Mouse (Mus musculus) hindbrain, embryonic 15.5 days (tissue): ENCODE measurements around the gene Alkbh8. TPM values are rescaled to one million over a fixed set of nuclear protein-coding genes. Genes with fewer than 3 reads are reported as not detected.
"Not testable (repeated sequence)": the region's sequence is repeated elsewhere in the genome, so short reads cannot be mapped to it uniquely, and the experiment has no call there.

Experiments
- ATAC-seq: fragments of 200-750 bp; cut with Nextera tagmentation; 2 replicates; pipeline ENCODE4 v1.8.0; 2017; ENCODE audit warnings: low read depth, moderate number of reproducible peaks, moderate TSS enrichment; ENCODE audit not compliant: low FRiP score
- H3K27ac ChIP-seq: fragments of 300-500 bp; sonication (generic); replicated peaks from 2 replicates; pipeline ENCODE4 v1.5.1; 2015; ENCODE audit warnings: mild to moderate bottlenecking, inconsistent platforms
- H3K27me3 ChIP-seq: fragments of 300-500 bp; sonication (generic); 2 replicates; pipeline ENCODE4 v1.6.1; 2015; ENCODE audit warnings: control low read depth, inconsistent platforms
- H3K36me3 ChIP-seq: fragments of 300-500 bp; sonication (generic); 2 replicates; pipeline ENCODE4 v1.6.1; 2015; ENCODE audit warnings: control low read depth, inconsistent platforms
- H3K4me1 ChIP-seq: fragments of 300-500 bp; sonication (generic); replicated peaks from 2 replicates; pipeline ENCODE4 v1.6.1; 2015; ENCODE audit warnings: control low read depth, inconsistent platforms
- H3K4me2 ChIP-seq: fragments of 300-500 bp; sonication (generic); 2 replicates; pipeline ENCODE4 v1.6.1; 2015; ENCODE audit warnings: moderate library complexity, mild to moderate bottlenecking, inconsistent platforms
- H3K4me3 ChIP-seq: fragments of 300-500 bp; sonication (generic); 2 replicates; pipeline ENCODE4 v1.5.1; 2015; ENCODE audit warnings: mild to moderate bottlenecking, inconsistent platforms
- H3K9ac ChIP-seq: fragments of 300-500 bp; sonication (generic); 2 replicates; pipeline ENCODE4 v1.6.1; 2015; ENCODE audit warnings: inconsistent platforms
- H3K9me3 ChIP-seq: fragments of 300-500 bp; sonication (generic); 2 replicates; pipeline ENCODE4 v1.6.1; 2016; ENCODE audit warnings: control low read depth, inconsistent platforms
- WGBS: fragments of 180-500 bp; shearing (Covaris S2); methylation state at CpG from one replicate; pipeline ENCODE4 v1.1.7; 2015; 5-methylcytosine and 5-hydroxymethylcytosine counted together
- polyA plus RNA-seq: library from polyadenylated mRNA; unstranded; fragments of >200 nt; fragmentation: Nextera tagmentation; extraction: Ambion mirVana; gene quantifications from 2 replicates; pipeline ENCODE4 v1.2.1, GENCODE M21; 2015

The Alkbh8 gene
- polyA plus RNA-seq, 1 experiment from 2014 or later = 55.2 TPM

DNA sequence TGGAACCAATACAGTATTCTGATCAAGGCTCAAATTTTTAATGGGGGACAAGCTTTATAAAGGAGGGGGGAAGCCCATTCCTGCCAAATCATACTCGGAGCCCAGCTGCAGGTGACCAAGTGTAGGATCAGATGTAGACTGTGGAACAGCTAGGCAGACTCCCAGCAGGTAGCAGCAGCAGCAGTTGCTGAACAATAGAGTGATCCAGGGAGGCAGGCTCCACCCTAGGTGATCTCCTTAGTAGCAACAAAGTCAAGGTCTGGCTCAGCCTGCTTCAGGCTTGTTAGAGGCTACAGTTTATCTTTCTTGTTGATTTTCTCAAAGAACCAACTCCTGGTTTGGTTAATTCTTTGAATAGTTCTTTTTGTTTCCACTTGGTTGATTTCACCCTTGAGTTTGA lies 41.4 kb downstream of the Alkbh8 start:
- H3K9ac ChIP-seq, H3K4me3 ChIP-seq, H3K27ac ChIP-seq, ATAC-seq, H3K27me3 ChIP-seq, H3K4me1 ChIP-seq, H3K4me2 ChIP-seq, H3K9me3 ChIP-seq: not testable (repeated sequence)
- 22% methylated on average over 1 of the region's 1 CpGs for WGBS
- H3K36me3 ChIP-seq = peaks cover 29% of the 10 kb centered on the region

- Histone ChIP-seq H3K9me3 (no peaks in the 10 kb centered on the region), H3K4me2 (peak within 1 kb of the TSS; percentile 77), H3K4me1 (peaks cover 19% of the 10 kb centered on the region; the same call in 1 of the 2 replicates), H3K9ac (peak within 1 kb of the TSS; percentile 67), H3K27me3 (no peaks in the 10 kb centered on the region), H3K27ac (peak within 1 kb of the TSS; percentile 73), H3K36me3 (no peaks in the 10 kb centered on the region), H3K4me3 (peak within 1 kb of the TSS; percentile 71)
- peak; percentile 95 for ATAC-seq
- under 1% methylated on average over 28 of the region's 28 CpGs for WGBS
Observed at GRCm38 (mm10) chr9:3403251-3404208, 68.6 kb downstream of the Alkbh8 start, which contains the start of gene Cwf19l2. TSS of gene Cwf19l2 (plus strand) at chr9:3403592.

GRCm38 (mm10) chr9:3404372-3404771 lies 69.4 kb downstream of the Alkbh8 start:
- Histone ChIP-seq H3K9me3 (no peaks in the 10 kb centered on the region), H3K4me3 (peak overlapping the region; percentile 71), H3K9ac (peak overlapping the region; percentile 67), H3K4me1 (peaks cover 19% of the 10 kb centered on the region; the same call in 1 of the 2 replicates), H3K36me3 (no peaks in the 10 kb centered on the region), H3K27ac (peak overlapping the region; percentile 73), H3K4me2 (peak overlapping the region; percentile 77), H3K27me3 (no peaks in the 10 kb centered on the region)
- peak; percentile 19; the same call in 1 of the 2 replicates for ATAC-seq
- WGBS = under 1% methylated on average over 13 of the region's 13 CpGs

- H3K4me3 ChIP-seq, ATAC-seq, H3K4me2 ChIP-seq, H3K27me3 ChIP-seq, H3K9ac ChIP-seq, H3K27ac ChIP-seq, H3K36me3 ChIP-seq, H3K9me3 ChIP-seq, H3K4me1 ChIP-seq: not testable (repeated sequence)
- 82% methylated on average over 6 of the region's 6 CpGs for WGBS
Observed at GRCm38 (mm10) chr9:3439555-3440300, 104.8 kb downstream of the Alkbh8 start.

Other genes starting within 250 kb of the Alkbh8 start
- gene Cwf19l2, start 68.5 kb downstream of the Alkbh8 start, polyA plus RNA-seq = 9.8 and 11.1 TPM in 2 replicates
- gene Gucy1a2, start 197.6 kb downstream of the Alkbh8 start, polyA plus RNA-seq = 4.5 TPM in 2 replicates